In genomic region chr13:67166122-67166521, GRCm38 (mm10) we compare ENCODE assay signal across 4 mouse cellular contexts. TPM values are rescaled to one million over a fixed set of nuclear protein-coding genes. Genes with fewer than 3 reads are reported as not detected.
"Had no signal": no experiment of that assay in that cellular context is flagged by ENCODE, and none has a peak within 500 bp of the region (broad histone marks: within the 10 kb centered on the region; RNA-seq: fewer than 3 reads in every experiment).

No protein-coding gene starts in this region.

RNA-seq across cellular contexts. Expression of gene Rslcan18, which starts 50.1 kb away (rescaled TPM):
- total RNA-seq: left cerebral cortex, postnatal 10 days; left cerebral cortex, postnatal 4 days had no signal
- polyA plus RNA-seq: hindbrain, embryonic 10.5 days; hindbrain, embryonic 14.5 days had no signal
